Mouse (Mus musculus) urinary bladder, postnatal 0 days (tissue): ENCODE data around the gene Vps51. TPM values are rescaled to one million over a fixed set of nuclear protein-coding genes. Genes with fewer than 3 reads are reported as not detected.

Experiments
- microRNA-seq: library from miRNA; unstranded; fragments of <30 nt; microRNA quantifications from one replicate; pipeline ENCODE4, GENCODE M21; 2016
- polyA plus RNA-seq: library from polyadenylated mRNA; unstranded; fragments of >200 nt; fragmentation: Nextera tagmentation; extraction: Ambion mirVana; gene quantifications from 2 replicates; pipeline ENCODE4 v1.2.1, GENCODE M21; 2015

The Vps51 gene
- 37.0 and 41.4 TPM in 2 replicates for polyA plus RNA-seq

DNA sequence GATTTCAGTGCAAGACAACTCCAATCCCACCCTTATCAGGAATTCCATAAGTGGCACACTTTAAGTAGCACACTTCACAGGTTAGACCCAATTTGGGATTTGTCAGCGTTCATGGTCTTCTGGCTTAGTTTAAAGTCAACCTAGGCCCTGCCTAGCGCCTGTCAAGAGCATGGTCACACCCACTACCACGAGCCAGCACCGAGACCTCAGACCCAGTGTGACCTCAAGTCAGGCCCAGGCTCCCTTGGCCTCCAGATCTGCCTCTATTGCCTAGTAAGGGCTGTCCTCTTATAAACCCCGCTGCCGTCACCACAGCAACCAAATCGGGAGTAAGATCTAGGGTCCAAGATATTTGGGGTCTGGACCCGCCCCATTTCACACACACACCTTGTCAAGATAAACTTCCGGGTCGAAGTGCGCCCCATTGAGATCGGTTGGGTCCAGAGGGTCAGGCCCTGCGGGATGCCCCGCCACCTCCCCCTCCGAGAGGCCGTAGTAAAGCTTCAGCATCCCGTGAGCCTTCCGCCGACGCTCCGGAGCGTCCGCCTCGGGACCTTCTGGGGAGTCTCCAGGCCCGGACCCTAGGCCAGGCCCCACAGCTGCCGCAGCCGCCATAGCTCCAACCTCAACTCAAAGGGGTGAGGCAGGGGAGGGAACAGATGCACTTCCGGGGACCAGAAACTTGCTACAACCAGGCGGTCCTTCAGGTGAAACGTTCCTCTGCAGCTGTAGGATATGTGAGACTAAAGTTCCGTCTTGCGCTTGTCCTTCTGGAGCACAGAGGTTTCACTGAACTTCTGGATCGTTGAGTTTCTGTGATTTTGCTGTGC, at the start of gene Vps51:
TSS of gene Vps51 (minus strand) at position 668 of the 830 bp plus-strand sequence.

GRCm38 (mm10) chr19:6117986-6118676, 41.1 kb upstream of the Vps51 start, which contains the start of gene Sac3d1:
Sac3d1 (minus strand) TSS chr19:6118650.

GRCm38 (mm10) chr19:6105586-6105985, 28.6 kb upstream of the Vps51 start, which contains the start of gene Naaladl1:
Naaladl1 (plus strand) TSS chr19:6105782.

GRCm38 (mm10) chr19:6094119-6094518, 17.1 kb upstream of the Vps51 start, which contains the start of gene AC131692.1:
AC131692.1 (plus strand) TSS chr19:6094419.

DNA sequence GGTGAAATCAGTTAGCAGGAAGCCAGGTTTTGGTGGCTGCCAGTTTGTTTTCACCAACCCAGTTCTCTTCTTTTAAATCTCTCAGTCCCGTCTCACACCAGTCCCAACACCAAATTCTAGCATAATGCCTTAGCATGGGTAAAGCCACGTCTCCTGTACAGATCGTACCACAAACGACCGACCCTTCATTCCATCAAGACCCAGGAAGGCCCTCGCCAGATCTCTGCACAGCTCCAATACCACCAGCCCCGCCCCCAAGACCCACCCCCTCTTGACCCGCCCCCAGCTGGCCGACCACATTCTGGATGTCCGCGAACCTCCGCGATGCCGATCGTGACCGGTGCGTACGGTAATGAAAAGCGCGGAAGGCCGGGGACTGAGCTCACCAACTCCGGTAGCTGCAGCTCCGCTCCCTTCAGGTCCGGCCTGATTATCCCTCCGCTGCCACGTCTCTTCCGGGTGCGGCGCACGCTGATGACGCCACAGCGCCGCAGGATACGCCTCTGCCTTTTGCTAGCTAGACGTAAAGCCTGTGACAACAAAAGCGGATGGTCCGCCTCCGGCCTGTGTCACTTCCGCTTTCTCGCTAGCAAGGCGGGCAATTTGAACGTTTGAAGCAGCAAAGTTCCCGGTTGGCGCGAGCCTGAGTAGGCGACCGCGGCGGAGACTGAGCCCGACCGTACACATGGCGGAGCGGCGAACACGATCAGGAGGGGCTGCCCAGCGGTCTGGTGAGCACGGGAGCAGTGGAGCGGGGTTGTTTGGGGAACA, 7.6 kb upstream of the Vps51 start, which contains the start of the genes Zfpl1 and Cdca5:
TSS of gene Zfpl1 (minus strand) at position 479 of the 771 bp plus-strand sequence.
TSS of gene Cdca5 (plus strand) at position 506 of the 771 bp plus-strand sequence.

GRCm38 (mm10) chr19:6082156-6082555, 5.1 kb upstream of the Vps51 start, which contains the start of gene Gm28374:
Gm28374 (minus strand) TSS chr19:6082256.

DNA sequence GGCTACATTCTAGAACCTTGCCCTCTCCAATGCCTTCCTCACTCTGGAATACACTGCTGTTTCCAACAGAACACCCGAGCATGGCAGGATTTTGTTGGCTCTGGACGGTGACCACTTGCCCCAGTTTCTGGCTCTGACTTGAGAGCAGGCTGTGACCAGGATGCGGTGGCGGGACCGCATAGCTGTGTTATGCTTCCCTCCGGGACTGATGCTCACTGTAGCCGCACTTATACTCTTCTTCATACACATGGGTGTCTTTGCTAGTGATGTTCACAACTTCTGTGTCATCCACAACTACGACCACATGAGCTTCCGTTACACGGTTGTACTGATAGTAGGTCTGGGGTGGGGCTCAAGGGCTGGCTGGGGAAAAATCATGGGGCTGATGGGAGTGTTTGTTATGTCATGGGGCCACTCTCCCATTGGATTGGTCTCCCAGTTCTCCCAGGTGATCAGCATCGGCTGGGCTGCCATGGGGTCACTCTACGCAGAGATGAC, 3.0 kb upstream of the Vps51 start, which contains the start of gene Tmem262:
TSS of gene Tmem262 (plus strand) at position 51 of the 498 bp plus-strand sequence.

GRCm38 (mm10) chr19:6067724-6068415, 9.2 kb downstream of the Vps51 start, which contains the start of gene Tm7sf2:
Tm7sf2 (minus strand) TSS chr19:6068373.

GRCm38 (mm10) chr19:6061021-6061533, 16.0 kb downstream of the Vps51 start, which contains the start of gene Znhit2:
Znhit2 (plus strand) TSS chr19:6061192.

GRCm38 (mm10) chr19:6057313-6058096, 19.5 kb downstream of the Vps51 start, which contains the start of the genes Mrpl49 and Fau:
Mrpl49 (minus strand) TSS chr19:6057785.
Fau (plus strand) TSS chr19:6057844.

DNA sequence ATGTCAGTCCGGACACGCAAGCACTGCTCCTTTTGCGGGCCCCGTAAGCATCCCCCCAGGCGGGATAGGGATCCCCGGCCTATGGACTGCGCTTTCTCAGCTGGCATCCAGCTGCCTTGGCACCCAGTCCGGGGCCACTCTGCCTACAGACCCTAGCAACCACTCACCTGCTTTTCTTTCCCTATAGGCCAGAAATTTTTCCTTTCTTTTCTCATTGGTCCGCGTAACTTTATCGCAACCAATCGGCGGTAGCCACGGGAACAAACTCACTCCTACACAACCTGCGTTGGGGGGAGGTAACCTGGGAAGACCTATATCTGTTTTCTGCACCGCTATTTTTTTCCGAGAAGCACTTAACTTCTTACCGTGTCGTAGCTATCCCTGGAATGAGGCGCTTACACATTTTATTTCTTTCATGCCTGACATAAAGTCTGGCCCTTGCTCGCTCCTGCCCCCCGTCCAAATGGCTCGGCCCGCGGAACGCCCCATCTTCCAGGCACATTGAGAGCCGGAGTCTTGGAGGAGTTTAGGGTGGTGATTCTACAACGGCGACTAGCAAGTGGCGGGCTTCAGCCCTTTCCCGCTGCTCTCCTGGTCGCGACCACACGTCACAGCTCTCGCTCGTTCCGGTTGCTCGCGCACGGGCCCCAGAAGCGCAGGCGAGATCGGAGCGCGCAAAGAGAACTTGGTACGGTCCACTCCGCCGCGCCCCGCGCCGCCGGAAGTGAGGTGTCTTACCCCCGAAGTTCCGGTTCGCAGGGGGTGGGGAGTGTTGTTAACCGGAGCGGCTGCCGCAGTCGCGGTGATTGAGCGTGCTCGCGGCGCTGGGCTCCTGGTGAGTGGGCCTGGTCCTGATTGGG, 30.5 kb downstream of the Vps51 start, which contains the start of gene Syvn1:
TSS of gene Syvn1 (plus strand) at position 283 of the 860 bp plus-strand sequence.

Small RNAs within 50 kb of the gene (microRNA-seq; reads per million reads assigned to microRNA genes)
- 1.5 reads per million for gene Mir6988

Other genes with a start within 250 kb of the Vps51 start
- gene Frmd8, start 202.0 kb downstream of the Vps51 start, polyA plus RNA-seq = 14.8 and 15.1 TPM in 2 replicates
- 3.7 and 4.5 TPM in 2 replicates for gene Slc25a45, start 199.4 kb downstream of the Vps51 start, polyA plus RNA-seq
- gene Tigd3, start 183.1 kb downstream of the Vps51 start, polyA plus RNA-seq = 0.47 and 0.54 TPM in 2 replicates
- 52.6 and 59.0 TPM in 2 replicates for gene Dpf2, start 164.2 kb downstream of the Vps51 start, polyA plus RNA-seq
- 18.8 and 20.3 TPM in 2 replicates for gene Cdc42ep2, start 152.4 kb downstream of the Vps51 start, polyA plus RNA-seq
- gene Pola2, start 113.0 kb downstream of the Vps51 start, polyA plus RNA-seq = 41.8 and 42.6 TPM in 2 replicates
- gene Slc22a20, start 91.1 kb downstream of the Vps51 start, polyA plus RNA-seq = 0.31 and 0.34 TPM in 2 replicates
- gene Capn1, start 61.3 kb downstream of the Vps51 start, polyA plus RNA-seq = 30.2 and 32.8 TPM in 2 replicates
- gene Syvn1, start 30.7 kb downstream of the Vps51 start, polyA plus RNA-seq = 16.7 and 19.3 TPM in 2 replicates
- gene Mrpl49, start 19.4 kb downstream of the Vps51 start, polyA plus RNA-seq = 29.8 and 33.9 TPM in 2 replicates
- 611 and 659 TPM in 2 replicates for gene Fau, start 19.4 kb downstream of the Vps51 start, polyA plus RNA-seq
- 27.6 and 28.5 TPM in 2 replicates for gene Znhit2, start 16.0 kb downstream of the Vps51 start, polyA plus RNA-seq
- gene Tm7sf2, start 8.9 kb downstream of the Vps51 start, polyA plus RNA-seq = 14.6 and 19.7 TPM in 2 replicates
- not detected in 2 replicates for gene Tmem262, start 2.8 kb upstream of the Vps51 start, polyA plus RNA-seq
- gene Gm28374, start 5.0 kb upstream of the Vps51 start, polyA plus RNA-seq = 0.35 and 0.64 TPM in 2 replicates
- 46.9 and 47.9 TPM in 2 replicates for gene Zfpl1, start 7.7 kb upstream of the Vps51 start, polyA plus RNA-seq
- gene Cdca5, start 7.8 kb upstream of the Vps51 start, polyA plus RNA-seq = 4.7 and 8.0 TPM in 2 replicates
- not detected in 2 replicates for gene AC131692.1, start 17.2 kb upstream of the Vps51 start, polyA plus RNA-seq
- gene Naaladl1, start 28.6 kb upstream of the Vps51 start, polyA plus RNA-seq = 0.08 TPM in 1 of 2 replicates, not detected in the other
- gene Sac3d1, start 41.4 kb upstream of the Vps51 start, polyA plus RNA-seq = 23.3 and 26.6 TPM in 2 replicates
- 14.6 and 15.8 TPM in 2 replicates for gene Snx15, start 51.1 kb upstream of the Vps51 start, polyA plus RNA-seq
- gene Batf2, start 63.8 kb upstream of the Vps51 start, polyA plus RNA-seq = 0.28 and 0.30 TPM in 2 replicates
- 54.9 and 59.2 TPM in 2 replicates for gene Arl2, start 64.3 kb upstream of the Vps51 start, polyA plus RNA-seq
- not detected in 2 replicates for gene Majin, start 107.2 kb upstream of the Vps51 start, polyA plus RNA-seq
- 0.37 and 0.65 TPM in 2 replicates for gene Gpha2, start 149.1 kb upstream of the Vps51 start, polyA plus RNA-seq
- 19.3 and 25.7 TPM in 2 replicates for gene Ppp2r5b, start 158.6 kb upstream of the Vps51 start, polyA plus RNA-seq
- 4.8 and 5.1 TPM in 2 replicates for gene Atg2a, start 164.4 kb upstream of the Vps51 start, polyA plus RNA-seq
- 117 and 130 TPM in 2 replicates for gene Ehd1, start 199.5 kb upstream of the Vps51 start, polyA plus RNA-seq
- gene Cdc42bpg, start 229.2 kb upstream of the Vps51 start, polyA plus RNA-seq = 1.1 and 1.4 TPM in 2 replicates